Mouse (Mus musculus): ENCODE measurements around the gene Ptprr.

The Ptprr gene

DNA sequence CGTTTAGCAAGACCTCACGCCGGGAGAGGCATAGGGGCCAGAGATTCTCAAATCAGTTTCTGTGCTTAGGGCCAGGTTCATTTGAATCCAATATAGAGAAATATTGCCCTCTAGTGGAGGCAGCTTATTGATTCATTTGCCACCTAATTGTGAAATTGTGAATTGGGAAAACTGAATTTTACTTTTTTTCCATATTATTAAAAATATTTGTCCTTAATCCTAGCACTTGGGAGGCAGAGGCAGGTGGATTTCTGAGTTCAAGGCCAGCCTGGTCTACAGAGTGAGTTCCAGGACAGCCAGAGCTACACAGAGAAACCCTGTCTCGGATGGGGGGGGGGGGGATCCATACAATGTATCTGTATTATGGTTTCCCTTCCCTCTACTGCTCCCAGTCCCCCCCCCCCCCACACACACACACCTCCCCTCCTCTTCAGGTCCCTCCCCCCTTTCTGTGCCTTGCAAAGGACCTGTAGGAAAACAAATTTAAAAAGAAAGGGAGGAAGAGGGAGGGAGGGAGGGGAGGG is 179.5 kb downstream of the Ptprr start:
- no peak for DNase-seq (ENCODE audit: low spot score)

DNA sequence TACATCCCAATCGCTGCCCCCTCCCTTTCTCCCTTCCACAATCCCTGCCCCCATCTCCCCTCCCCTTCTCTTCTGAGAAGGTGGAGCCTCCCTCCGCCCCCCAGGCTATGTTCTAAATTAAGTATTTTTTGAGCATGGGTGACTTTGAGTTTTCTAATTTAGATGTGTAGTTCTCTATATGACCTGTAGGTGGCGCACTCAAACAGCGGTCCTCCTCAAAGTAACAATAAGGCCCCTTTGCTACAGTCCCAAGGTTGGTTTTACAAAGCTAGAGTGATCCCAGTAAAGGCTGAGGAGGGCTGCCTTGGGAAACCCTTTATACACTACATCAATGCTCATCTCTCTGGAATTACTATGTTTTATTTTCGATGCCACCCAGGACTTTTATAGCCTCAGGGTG is 181.0 kb downstream of the Ptprr start:
- no peak for DNase-seq (ENCODE audit: low spot score)

DNA sequence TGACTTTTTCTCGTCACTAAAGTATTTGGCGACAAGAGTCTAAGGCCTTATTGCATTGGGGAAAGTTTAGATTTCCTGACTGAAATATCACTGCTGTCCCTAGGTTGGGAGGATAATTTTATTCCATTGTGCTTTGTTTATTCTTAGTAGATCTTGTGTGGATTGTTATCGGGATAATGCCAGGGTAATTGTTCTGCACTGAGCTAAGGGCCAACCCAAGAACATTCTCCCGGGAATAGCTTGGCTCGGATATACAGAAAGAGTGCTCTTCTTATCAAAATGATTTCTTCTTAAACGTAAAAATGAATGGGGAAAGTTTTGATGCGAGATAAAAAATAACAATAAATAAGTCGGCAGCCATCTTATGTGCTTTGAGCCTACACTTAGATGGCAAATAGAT is 183.5 kb downstream of the Ptprr start:
- no peak for DNase-seq (ENCODE audit: low spot score)

DNA sequence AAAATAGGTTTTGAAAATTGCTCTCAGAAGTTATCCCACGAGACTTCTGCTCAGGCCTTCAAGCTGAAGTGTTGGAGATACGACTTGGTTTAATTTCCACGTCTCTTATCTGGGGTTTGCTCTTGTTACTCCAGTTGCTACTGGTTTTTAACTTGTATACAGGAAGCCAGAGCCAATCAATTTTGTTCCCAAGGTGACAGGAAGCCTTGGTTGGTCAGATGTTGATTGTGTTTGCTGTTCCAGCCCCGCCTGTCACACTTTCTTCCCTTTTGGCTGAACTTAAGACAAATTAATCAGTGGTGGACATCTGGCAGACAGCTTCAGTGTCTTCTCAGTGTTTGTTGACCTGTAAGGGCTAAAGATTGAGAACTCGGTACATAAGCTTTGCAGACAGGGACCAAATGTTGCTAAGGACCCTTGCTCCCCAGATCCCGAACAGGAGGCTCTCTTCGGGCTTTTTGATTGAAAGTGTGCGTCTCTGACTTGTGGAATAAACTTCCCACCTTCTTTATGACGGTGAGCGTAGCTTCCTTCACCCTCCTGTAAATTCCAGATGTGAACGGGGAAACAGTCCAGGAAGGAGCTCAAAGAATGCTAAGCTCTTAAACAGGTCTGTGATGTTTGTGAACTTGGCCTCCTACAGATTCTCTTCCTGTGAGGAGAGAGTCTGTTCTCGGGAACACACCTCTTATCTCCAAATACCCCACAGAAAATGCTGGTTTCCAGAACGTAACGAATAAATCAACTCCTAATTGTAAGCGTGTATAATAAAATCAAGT is 187.8 kb downstream of the Ptprr start:
- DNase-seq (ENCODE audit: low spot score), result no peak

DNA sequence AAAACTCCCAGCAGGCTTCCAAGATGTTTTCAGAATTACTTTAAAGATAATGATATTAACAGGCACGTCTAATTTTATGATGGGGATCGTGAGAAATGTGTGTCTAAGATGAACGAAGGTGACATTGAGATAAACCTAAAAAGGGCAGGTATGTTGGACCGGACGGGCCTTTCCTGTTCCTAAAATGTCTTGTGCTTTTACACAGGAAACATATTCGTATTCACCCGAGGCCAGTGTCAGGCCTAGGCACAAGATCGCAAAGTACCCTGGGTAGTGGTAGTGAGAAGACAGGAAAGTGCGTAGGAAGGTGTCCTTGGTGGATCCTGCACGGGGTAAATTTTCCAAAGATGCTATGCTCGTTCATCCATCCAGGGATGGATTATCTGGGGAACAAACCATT is 188.4 kb downstream of the Ptprr start:
- no peak for DNase-seq (ENCODE audit: low spot score)

DNA sequence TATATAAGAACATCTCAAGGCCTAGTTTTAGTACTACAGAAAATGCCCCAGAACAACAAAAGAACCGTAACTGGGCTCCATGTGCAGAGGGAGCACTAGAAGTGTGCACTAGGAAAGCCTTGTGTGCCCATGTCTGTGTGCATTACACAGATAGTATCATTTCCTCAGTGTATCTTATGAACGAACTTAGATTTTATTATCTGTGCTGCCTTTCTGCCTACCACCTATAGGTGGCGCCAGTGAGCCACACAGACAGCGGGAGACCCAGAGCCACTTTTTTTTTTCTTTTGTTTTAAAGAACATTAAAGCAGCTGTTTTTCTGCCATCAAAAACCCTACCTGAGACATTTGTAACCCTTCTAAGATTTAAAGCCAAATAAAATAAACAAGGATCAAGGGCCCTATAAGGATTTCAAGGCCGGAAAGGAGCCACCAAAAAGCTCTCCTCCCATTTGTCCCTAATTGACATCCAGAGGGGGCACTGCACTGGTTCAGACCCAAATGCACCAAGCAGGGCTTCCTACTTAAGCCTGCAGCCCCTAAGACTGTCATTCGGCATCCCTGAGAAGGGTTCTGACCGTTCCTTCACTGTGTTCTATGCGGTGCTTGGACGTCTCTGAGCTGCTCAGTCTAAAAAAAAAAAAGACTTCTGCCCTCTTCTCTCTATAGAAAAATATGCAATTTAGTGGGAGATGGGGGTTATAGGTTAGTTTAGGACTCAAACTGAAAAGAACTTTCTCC is 190.1 kb downstream of the Ptprr start:
- no peak for DNase-seq (ENCODE audit: low spot score)

DNA sequence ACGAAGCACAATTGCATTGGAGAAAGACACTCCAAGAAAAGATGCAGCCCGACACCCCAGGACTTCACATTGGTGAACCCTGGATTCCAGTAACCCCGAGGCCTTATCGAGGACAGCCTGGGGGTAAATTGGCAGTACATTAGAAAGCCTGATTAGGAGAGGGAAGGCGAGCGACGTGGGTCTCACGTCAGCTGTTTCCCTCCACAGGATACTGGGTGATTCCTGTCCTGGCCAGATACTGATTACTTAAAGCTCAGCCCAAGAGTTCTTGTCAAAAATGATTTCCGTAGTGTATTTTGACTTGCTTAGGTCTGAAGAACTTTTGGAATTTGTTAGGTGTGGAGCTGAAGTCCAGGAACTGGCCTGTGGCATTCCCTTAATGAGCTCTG is 190.7 kb downstream of the Ptprr start:
- no peak for DNase-seq (ENCODE audit: low spot score)

DNA sequence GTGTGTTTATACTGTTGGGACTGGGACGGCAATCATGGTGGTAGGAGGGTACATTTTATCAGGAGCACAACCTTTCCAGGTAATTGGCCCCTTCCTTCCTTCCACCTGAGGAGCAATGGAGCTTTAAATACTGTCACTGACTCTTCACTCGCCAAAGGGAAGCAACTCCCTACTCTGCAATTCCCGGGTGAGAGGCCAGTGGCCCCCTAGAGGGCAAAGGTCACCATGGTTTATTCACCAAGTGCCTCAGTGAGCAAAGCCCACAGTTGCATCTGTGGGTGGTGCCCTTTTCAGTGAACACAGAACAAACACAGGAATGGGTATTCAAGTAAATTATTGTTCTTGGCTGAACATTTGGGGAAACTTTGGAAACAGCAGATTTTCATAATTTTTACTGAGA is 194.1 kb downstream of the Ptprr start:
- no peak for DNase-seq (ENCODE audit: low spot score)

DNA sequence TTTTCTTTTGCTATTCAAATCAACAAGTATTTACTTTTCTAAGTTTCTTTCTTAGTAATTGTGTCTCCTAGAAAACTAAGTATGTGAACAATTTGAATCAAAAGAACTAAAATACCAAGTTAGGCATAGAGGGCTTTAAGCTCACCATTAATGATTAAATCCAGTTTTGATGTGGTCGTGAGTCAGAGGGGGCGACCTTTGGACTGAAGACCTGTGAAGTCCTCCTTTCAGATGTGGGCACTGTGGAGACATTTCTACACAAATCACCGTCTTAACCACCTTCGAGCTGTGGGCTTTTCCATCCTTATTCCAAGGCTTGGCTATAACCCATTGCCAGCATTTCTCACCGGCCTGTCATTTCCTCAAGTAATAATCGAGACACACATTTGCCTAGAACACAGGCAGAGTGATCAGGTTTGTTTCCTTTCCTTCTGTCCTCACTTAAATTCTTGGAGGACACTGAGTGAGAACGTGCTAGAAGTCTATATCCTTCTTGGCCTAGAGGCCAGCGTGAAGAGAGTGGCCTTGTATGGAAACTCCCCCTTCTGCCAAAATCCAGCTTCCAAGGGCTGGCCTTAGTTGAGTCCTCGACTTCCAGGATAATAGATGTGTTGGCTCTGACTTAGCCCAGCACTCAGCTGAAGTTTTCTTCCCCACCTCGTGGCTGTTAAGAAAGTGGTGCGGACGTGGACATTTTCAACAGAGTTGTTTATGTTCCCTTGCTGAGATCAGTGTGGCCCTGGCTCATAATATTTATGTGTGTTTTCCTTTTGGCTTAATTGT is 202.5 kb downstream of the Ptprr start:
- DNase-seq (ENCODE audit: low spot score), result no peak

DNA sequence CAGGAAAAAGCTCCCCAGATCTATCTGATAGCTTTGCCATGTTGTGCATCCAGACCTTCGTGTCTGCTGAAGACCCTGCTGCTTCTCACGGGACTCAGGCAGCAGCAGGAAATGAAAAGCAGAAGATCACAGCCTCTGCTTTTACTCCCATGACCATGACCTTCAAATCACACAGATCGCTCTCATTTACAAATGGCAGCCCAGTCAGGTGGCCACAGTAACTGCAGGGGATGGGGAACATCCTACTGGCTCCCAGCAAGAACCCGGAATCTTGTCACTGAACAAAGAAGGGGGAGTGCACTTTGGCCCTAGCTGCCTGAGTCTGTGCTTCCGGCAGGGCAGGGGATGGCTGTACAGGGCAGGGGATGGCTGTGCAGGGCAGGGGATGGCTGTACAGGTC is 217.3 kb downstream of the Ptprr start:
- DNase-seq (ENCODE audit: low spot score), result no peak

DNA sequence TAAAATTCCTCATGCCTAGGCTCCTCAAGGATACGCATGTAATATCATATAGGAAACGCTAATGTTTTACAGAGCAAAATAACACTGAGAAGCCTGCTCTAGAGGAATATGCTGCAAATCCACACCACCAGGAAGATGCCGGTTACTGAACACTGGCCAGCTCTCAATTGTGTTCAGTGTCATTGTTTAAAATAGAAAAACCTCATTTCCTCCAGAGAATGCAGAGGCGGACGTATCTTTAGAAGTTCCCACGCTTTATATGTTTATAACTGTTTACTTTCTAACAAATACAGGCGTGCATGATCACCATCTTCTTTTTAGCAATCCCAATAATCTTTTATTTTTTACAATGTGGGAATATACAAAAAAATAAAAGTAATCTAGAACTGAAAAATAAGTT is 224.2 kb downstream of the Ptprr start:
- no peak for DNase-seq (ENCODE audit: low spot score)

DNA sequence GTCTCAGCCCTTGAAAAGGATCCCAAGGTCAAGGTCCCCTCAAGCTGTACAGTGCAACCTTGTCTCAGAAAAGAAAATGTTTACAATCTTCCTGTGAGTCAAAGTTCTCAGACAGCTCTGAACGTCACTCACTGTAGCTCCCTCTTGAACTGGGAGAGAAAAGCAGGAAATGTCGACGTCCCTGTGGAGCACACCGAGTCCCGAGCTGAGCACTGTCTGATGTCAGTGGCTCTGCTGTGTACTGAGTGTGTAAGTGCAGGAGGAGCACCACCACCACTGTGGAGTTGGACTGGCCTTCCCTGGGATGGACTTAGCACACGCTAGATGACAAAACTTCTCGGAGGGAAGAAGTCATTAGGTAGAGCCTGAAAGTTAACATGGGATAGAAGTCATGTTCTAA is 225.4 kb downstream of the Ptprr start:
- no peak for DNase-seq (ENCODE audit: low spot score)

DNA sequence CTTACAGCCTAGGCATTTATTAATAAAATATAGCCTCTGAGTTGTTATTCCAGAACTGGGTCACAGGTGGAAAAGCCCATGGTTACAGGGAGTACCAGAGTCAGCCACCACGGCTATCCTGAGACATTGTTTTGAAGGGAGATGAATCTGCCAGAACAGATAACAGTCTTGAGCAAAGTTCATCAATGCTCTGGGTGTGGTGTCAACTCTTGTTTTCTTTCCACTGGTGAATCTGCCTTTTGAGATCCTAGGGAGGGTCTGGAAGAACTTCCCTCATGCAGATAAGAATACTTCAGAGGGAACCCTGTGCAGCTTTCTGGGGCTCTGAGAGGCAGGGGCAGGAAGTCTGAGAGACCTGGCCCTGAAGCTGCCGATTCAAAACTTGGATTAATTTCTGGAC is 227.6 kb downstream of the Ptprr start:
- no peak for DNase-seq (ENCODE audit: low spot score)

DNA sequence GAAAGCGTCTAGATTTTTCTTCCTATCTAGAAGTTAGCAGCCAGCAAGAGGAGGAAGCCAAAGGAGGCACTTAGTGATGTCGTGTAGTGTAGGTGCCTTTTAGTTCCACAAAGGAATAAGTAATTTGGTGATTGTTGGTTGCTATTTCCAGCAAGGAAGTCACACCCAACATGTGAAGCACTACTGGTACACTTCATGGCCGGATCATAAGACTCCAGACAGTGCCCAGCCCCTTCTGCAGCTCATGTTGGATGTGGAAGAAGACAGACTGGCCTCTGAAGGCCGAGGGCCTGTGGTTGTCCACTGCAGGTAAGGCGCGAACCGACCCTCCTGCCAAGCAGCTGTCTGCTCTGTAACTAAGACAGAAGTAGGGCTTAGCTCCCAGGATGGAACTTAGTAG is 234.7 kb downstream of the Ptprr start:
- no peak for DNase-seq (ENCODE audit: low spot score)

DNA sequence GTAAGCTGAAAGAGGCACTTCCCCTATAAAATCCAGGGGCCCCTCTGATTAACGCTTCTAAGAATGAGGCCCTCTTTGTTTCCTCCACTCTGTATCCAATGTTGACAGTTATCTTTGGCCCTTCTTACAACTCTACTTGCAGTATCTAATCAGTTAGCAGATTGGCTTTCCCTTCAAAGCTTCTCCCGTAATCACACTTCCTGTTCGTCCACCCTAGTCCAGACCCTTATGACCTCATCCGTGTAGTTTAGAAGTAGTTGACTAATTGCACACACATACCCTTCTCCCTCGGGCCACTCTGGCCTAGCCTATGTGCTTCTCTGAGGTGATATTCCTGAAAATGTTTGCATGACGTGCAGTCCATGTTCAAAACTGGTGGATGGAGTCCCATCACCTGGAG is 236.0 kb downstream of the Ptprr start:
- no peak for DNase-seq (ENCODE audit: low spot score)

DNA sequence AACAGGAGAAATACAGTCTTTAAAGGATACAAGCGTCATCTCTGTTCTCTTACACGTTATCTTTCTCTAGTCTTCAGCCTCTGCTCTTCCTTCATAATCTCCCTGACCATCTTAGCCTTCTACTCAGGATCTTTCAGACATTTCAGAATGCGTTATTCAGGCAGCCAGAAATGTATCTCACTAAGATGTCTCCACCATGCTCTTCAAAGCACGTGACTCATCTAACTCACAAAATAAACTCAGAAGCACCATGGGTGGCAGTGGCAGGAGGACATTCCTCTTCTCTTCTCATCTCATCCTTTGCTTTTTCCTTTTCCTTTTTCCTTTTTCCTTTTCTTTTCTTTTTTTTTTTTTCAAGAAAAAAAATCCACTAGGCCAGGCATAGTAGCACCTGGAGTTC is 241.3 kb downstream of the Ptprr start:
- no peak for DNase-seq (ENCODE audit: low spot score)

DNA sequence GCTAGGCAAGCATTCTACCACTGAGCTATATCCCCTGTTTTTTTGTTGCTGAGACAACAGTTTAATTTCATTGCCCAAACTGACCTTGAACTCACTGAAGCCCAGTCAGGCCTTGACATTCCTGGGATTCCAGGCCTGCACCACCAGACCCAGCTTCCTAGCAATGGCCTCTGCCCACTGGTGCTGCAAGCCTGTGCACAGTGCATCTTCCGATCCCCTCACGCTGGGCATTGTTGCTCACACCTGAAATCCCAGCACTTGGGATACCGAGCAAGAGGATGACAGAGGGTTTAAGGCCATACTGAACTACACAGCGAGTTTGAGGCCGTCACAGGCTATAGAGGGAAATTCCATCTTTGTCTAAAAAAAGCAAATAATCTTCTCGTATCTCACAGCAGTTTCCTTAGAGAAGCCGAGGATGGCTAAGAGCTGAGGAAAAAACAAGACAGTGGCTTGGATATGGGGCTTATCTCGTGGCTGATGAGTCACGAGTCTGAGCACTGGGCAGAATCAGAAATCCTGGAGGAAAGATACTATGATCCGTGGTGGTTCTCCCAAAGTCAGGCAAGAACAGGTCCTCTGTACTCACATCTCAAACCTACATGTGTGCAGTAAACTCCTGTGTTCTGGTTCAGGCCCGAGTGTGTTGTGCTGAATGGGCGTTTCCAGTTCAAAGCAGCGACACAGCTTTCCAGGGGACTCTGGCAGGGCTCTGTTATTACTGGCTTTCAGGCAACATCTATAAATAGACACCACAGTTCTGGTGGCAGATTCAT is 242.8 kb downstream of the Ptprr start:
- DNase-seq (ENCODE audit: low spot score), result no peak

DNA sequence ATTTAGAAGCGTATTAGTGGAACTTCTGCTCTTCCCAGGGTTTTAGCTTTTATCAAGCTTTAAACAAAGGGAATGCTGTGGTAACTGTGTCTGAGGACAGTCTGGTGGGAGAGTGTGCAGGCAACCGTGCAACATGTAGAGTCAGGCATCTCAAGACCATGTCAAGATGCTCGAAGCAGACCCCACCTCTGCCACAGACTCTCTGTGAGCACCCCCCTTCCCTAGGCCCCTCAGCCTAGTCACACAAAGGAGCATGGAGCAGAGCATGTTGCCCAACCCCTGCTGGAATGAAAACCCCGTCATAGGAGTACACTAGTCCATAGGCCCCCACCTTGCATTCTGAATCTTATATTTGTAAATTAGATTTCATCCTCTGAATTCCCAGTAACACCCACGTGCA is 243.5 kb downstream of the Ptprr start:
- DNase-seq (ENCODE audit: low spot score), result no peak

DNA sequence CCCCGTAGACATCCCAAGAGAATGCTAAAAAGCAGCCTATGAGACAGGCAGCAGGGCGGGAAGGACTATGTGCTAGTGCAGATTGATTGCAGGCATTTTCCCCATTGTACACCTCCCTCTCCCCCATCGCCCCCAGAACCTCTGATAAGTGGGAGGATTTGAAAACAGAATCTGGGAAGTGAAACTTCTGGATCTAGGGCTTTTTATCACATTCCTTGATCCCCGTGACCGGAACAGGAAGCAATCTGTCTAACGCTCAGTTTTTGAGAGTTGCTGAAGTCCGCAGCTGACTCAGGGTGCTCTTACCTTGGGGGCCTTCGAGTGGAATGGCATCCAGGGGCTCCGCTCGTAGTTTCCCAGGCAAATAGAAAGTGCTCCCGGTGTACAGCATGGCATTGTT is 246.5 kb downstream of the Ptprr start:
- DNase-seq (ENCODE audit: low spot score), result no peak

DNA sequence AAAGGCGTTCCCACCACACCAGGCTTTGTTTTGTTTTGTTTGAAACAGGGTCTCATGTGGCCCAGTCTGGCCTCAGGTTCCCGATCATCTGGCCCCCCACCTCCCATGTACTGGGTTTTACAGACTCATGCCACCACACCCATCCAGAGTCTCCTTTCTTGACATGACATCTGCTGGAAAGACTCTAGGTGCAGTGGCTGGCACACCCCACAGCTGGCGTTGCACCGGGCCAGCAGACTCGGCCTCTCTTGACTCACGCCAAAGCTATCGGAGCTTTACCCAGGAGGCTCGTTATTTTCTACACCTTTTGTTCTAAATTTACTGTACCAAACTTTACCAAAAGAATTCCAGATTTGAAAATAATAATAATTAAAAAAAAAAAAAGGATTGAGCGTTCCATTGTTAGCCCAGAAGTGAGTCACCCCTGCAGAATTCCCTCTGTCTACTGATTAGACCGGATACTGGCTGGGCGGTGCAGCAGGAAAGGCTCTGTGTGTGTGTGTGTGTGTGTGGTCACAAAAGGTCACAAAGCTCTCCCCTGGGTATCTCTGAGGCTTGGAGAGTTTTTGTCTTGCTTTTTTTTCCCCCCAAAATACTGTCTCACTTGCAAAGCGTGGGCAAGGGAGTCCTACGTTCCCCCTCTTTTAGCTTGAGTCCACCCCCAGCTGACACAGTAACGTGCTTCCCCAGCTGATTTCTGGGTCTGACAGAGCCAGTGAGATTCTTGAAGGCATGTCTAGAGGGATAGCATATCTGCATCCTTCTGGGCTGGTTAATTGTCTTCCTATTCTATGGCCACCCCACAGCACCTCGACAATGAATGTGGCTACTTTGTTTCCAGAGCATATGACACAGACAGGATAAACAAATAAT is 248.8 kb downstream of the Ptprr start:
- DNase-seq (ENCODE audit: low spot score), result no peak

DNA sequence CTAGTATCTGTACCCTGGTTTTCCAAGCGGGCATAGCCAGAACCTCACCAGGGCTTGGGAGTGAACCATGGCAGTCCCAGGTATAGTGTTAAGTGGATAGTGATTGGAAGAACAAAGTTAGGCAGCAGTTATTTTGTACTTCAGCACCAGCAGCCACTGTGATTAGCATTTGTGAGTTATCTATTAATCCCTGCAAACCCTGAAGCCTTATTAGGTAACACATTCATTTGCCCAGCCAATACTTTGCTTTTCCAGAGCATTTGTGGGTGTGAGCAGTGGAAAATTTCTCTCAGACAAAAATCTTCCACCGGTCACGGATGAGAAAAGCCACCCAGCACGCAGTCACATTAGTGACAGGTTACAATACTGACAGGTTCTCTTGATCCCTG is 249.4 kb downstream of the Ptprr start:
- DNase-seq (ENCODE audit: low spot score), result no peak
